Mouse (Mus musculus): ENCODE data around the gene Taf10. TPM values are rescaled to one million over a fixed set of nuclear protein-coding genes. Genes with fewer than 3 reads are reported as not detected.

Gene Taf10
- total and polyA plus RNA-seq, 2 experiments = 87.3 to 296 TPM

DNA sequence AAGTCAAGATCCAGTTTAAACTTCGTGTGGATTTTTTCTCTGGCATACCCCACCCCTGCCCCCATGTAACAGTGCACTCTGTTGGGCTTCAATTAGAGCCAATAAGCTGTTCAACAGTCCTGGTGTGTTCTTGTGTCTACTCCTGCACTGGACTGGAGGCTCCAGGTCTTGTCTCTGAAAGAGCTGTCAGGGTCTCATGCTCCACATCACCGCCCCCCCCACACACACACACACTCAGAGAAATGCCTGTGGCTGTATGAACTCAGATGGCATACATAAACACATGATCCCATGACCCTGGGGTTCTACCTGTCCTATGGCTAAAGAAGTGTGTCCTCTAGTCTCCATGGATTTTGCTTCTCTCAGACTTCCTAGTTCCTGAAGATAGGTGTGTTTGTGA, 31.9 kb upstream of the Taf10 start:
- no peak for DNase-seq (ENCODE audit: extremely low read depth, low read depth, low spot score)
- no peak for TF ChIP-seq POLR2A (IDR thresholded peaks at IDR 0.05; ENCODE audit: extremely low read depth, insufficient read depth, low read length)
- no peak for TF ChIP-seq CTCF (IDR thresholded peaks at IDR 0.05; ENCODE audit: low read depth, low read length)
- H3K27me3 ChIP-seq (ENCODE audit: control insufficient read depth, insufficient read depth, low read length) = no peaks in the 10 kb centered on the region
- no peak overlapping the region for H3K9ac ChIP-seq (ENCODE audit: low read depth, low read length)
- H3K4me3 ChIP-seq (ENCODE audit: insufficient read depth, low read depth, low read length) = no peak overlapping the region
- H3K27ac ChIP-seq (replicated peaks; ENCODE audit: insufficient read depth, low read depth, low read length) = no peak overlapping the region
- no peaks in the 10 kb centered on the region; the same call in 1 of the 2 replicates for H3K4me1 ChIP-seq (ENCODE audit: control insufficient read depth, insufficient read depth, low read length)
- H3K36me3 ChIP-seq (ENCODE audit: control insufficient read depth, insufficient read depth, low read length) = no peaks in the 10 kb centered on the region
- 82% methylated on average over 2 of the region's 2 CpGs for WGBS
- no peaks in the 10 kb centered on the region for H3K79me2 ChIP-seq (ENCODE audit: control insufficient read depth, insufficient read depth, low read length)

DNA sequence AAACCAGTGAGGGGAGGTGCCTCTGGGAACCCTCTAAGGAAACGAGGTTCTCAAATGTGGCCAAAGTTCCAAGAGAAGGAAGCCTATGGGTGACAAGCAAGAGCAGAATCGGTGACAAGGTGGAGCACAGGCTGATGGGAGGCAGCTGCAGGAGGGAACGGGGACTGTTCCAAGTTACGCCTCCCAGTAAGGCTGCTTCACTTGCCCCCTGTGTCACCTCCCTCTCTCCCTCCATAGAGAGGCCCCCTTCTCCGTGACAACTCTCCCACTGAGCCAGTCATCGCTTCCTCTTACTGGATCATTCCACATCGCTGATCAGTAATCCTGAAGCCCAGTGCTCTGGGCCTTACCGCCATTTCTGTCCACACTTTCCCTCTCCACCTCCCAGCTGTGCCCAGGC, 30.5 kb upstream of the Taf10 start:
- Histone ChIP-seq H3K27me3 (ENCODE audit: control insufficient read depth, insufficient read depth, low read length) (no peaks in the 10 kb centered on the region), H3K36me3 (ENCODE audit: control insufficient read depth, insufficient read depth, low read length) (no peaks in the 10 kb centered on the region), H3K4me1 (ENCODE audit: control insufficient read depth, insufficient read depth, low read length) (peaks cover 4% of the 10 kb centered on the region), H3K27ac (replicated peaks; ENCODE audit: insufficient read depth, low read depth, low read length) (no peak overlapping the region), H3K4me3 (ENCODE audit: insufficient read depth, low read depth, low read length) (no peak overlapping the region), H3K9ac (ENCODE audit: low read depth, low read length) (no peak overlapping the region), H3K79me2 (ENCODE audit: control insufficient read depth, insufficient read depth, low read length) (no peaks in the 10 kb centered on the region)
- DNase-seq (ENCODE audit: extremely low read depth, low read depth, low spot score) = no peak
- TF ChIP-seq POLR2A (IDR thresholded peaks at IDR 0.05; ENCODE audit: extremely low read depth, insufficient read depth, low read length) (no peak), CTCF (IDR thresholded peaks at IDR 0.05; ENCODE audit: low read depth, low read length) (no peak)
- 76% methylated on average over 8 of the region's 8 CpGs for WGBS

DNA sequence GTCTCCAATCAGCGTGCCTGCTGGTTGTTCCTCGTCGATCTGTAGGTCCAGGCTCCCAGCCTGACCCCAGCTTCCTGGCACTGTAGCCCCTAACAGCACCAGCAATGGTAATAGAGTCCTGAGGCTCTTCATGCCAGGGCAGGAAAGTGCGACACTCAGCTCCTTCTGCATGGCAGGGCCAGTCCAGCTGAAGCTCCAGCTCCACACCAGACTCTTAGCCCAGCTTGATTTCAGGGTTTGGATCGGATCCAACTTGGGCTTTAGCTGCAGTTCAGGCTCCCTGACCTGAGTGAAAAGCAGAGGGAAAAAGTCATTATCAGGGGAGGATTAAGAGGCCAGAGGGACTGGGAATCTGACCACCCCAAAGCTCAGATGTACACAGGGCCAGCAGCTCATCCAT, 28.9 kb upstream of the Taf10 start:
- no peak overlapping the region for H3K9ac ChIP-seq (ENCODE audit: low read depth, low read length)
- H3K4me3 ChIP-seq (ENCODE audit: insufficient read depth, low read depth, low read length) = no peak overlapping the region
- peaks cover 4% of the 10 kb centered on the region for H3K4me1 ChIP-seq (ENCODE audit: control insufficient read depth, insufficient read depth, low read length)
- no peak overlapping the region for H3K27ac ChIP-seq (replicated peaks; ENCODE audit: insufficient read depth, low read depth, low read length)
- WGBS = 83% methylated on average over 5 of the region's 5 CpGs
- DNase-seq (ENCODE audit: extremely low read depth, low read depth, low spot score) = no peak
- no peaks in the 10 kb centered on the region for H3K36me3 ChIP-seq (ENCODE audit: control insufficient read depth, insufficient read depth, low read length)
- H3K79me2 ChIP-seq (ENCODE audit: control insufficient read depth, insufficient read depth, low read length) = no peaks in the 10 kb centered on the region
- TF ChIP-seq POLR2A (IDR thresholded peaks at IDR 0.05; ENCODE audit: extremely low read depth, insufficient read depth, low read length) = no peak
- TF ChIP-seq CTCF (IDR thresholded peaks at IDR 0.05; ENCODE audit: low read depth, low read length) = no peak
- H3K27me3 ChIP-seq (ENCODE audit: control insufficient read depth, insufficient read depth, low read length) = no peaks in the 10 kb centered on the region

DNA sequence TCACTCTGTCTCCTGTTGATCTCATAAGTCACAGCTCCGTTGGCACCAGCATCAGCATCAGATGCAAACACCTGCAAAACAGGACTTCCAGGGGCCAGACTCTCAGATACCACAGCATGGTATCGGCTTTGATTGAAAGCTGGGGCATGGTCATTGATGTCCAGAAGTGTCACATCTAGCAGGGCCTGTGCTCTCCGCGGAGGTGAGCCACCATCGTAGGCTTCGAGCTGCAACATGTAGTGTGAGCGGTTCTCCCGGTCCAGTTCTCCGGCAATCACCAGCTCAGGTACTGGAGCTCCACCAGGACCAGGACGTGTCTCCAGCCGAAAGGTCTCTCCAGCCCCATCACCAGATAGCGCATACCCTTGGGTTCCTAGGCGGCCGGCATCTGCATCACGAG, 28.2 kb upstream of the Taf10 start:
- H3K27me3 ChIP-seq (ENCODE audit: control insufficient read depth, insufficient read depth, low read length) = no peaks in the 10 kb centered on the region
- 93% methylated on average over 15 of the region's 15 CpGs for WGBS
- peaks cover 4% of the 10 kb centered on the region for H3K4me1 ChIP-seq (ENCODE audit: control insufficient read depth, insufficient read depth, low read length)
- DNase-seq (ENCODE audit: extremely low read depth, low read depth, low spot score) = no peak
- H3K79me2 ChIP-seq (ENCODE audit: control insufficient read depth, insufficient read depth, low read length) = no peaks in the 10 kb centered on the region
- H3K4me3 ChIP-seq (ENCODE audit: insufficient read depth, low read depth, low read length) = no peak overlapping the region
- no peaks in the 10 kb centered on the region for H3K36me3 ChIP-seq (ENCODE audit: control insufficient read depth, insufficient read depth, low read length)
- H3K9ac ChIP-seq (ENCODE audit: low read depth, low read length) = no peak overlapping the region
- TF ChIP-seq CTCF (IDR thresholded peaks at IDR 0.05; ENCODE audit: low read depth, low read length) = no peak
- TF ChIP-seq POLR2A (IDR thresholded peaks at IDR 0.05; ENCODE audit: extremely low read depth, insufficient read depth, low read length) = no peak
- no peak overlapping the region for H3K27ac ChIP-seq (replicated peaks; ENCODE audit: insufficient read depth, low read depth, low read length)

DNA sequence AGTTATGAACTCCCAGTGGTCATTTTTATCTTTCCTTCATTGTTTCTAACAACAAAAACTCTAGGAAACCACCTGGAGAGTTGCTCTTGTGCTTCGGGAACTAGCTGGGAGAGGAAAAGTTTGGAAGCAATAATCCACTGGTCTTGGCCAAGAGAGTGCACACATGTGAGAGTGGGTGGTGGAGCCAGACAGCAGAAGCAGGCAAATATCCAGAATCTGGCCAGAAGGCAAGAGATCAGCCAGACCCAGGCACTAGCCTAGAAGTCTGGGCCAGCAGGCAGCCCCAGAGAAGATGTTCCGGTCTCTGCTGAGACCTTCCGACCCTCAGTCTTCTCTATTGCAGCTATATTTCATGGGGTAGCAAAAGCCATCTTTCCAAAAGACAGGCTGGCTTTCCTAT, 25.8 kb upstream of the Taf10 start:
- Histone ChIP-seq H3K4me3 (ENCODE audit: insufficient read depth, low read depth, low read length) (no peak overlapping the region), H3K4me1 (ENCODE audit: control insufficient read depth, insufficient read depth, low read length) (peaks cover 4% of the 10 kb centered on the region), H3K27ac (replicated peaks; ENCODE audit: insufficient read depth, low read depth, low read length) (no peak overlapping the region), H3K9ac (ENCODE audit: low read depth, low read length) (no peak overlapping the region), H3K79me2 (ENCODE audit: control insufficient read depth, insufficient read depth, low read length) (no peaks in the 10 kb centered on the region), H3K36me3 (ENCODE audit: control insufficient read depth, insufficient read depth, low read length) (no peaks in the 10 kb centered on the region), H3K27me3 (ENCODE audit: control insufficient read depth, insufficient read depth, low read length) (no peaks in the 10 kb centered on the region)
- peak; percentile 32 for DNase-seq (ENCODE audit: extremely low read depth, low read depth, low spot score)
- WGBS = 47% methylated on average over 3 of the region's 3 CpGs
- TF ChIP-seq POLR2A (IDR thresholded peaks at IDR 0.05; ENCODE audit: extremely low read depth, insufficient read depth, low read length) = no peak
- TF ChIP-seq CTCF (IDR thresholded peaks at IDR 0.05; ENCODE audit: low read depth, low read length) = no peak

DNA sequence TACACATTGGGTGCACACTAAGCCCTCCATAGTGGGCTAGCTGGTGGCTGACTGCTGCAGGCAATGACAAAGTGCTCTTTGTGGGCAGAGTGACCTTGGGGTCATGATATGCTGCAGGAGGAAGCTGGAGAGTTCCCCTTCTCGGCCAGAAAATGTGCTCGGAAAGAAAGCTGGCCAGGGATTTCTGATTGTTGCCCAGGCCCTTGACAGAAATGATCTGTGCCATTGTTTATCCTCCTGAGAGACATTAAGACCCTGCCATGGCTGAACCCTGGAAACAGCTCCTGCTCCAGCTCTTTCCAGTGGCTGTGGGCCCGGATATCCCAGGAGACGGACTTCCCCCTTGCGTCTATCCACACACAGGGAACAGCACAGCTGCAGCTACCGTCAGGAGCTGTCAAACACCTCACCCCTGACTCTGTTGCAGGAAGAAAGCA, 23.6 kb upstream of the Taf10 start:
- H3K27ac ChIP-seq (replicated peaks; ENCODE audit: insufficient read depth, low read depth, low read length) = peak overlapping the region; percentile 39
- H3K4me3 ChIP-seq (ENCODE audit: insufficient read depth, low read depth, low read length) = no peak overlapping the region
- H3K27me3 ChIP-seq (ENCODE audit: control insufficient read depth, insufficient read depth, low read length) = no peaks in the 10 kb centered on the region
- no peaks in the 10 kb centered on the region for H3K79me2 ChIP-seq (ENCODE audit: control insufficient read depth, insufficient read depth, low read length)
- H3K4me1 ChIP-seq (ENCODE audit: control insufficient read depth, insufficient read depth, low read length) = peaks cover 4% of the 10 kb centered on the region
- TF ChIP-seq POLR2A (IDR thresholded peaks at IDR 0.05; ENCODE audit: extremely low read depth, insufficient read depth, low read length) = no peak
- no peak for TF ChIP-seq CTCF (IDR thresholded peaks at IDR 0.05; ENCODE audit: low read depth, low read length)
- no peak overlapping the region for H3K9ac ChIP-seq (ENCODE audit: low read depth, low read length)
- no peak for DNase-seq (ENCODE audit: extremely low read depth, low read depth, low spot score)
- 66% methylated on average over 6 of the region's 6 CpGs for WGBS
- H3K36me3 ChIP-seq (ENCODE audit: control insufficient read depth, insufficient read depth, low read length) = no peaks in the 10 kb centered on the region
